Mouse (Mus musculus): ENCODE data around the gene Myo9a.

DNA sequence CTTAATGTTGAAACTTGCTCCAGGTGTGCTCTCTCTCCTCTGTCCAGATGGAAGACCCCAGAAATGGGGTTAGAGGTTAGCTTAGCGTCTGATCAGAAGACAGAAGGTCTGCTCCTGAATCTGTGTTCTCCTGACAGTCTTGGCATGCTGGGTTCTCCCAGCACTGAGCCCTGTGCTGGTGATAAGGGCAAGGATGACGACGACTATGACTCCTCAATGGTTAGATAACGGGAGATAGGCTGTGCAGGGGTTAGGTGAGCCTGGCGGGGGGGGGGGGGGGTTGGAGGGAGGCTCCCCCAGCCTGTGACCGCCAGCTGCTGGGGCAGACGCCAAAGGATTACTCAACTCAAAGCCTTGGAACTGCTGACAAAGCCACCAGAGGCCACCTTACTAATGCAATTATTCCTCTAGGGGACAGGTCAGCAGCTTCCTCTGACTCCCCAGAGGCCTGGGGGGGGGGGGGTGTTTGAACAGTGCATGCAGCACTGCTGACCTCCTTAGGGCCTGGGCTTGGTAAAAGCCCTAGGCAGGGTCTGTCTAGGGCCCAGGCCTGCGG, 201.9 kb downstream of the Myo9a start:
- TF ChIP-seq CTCF (IDR thresholded peaks at IDR 0.05; ENCODE audit: low read depth, low read length) = no peak
- TF ChIP-seq TAL1 (conservative IDR thresholded peaks at IDR 0.05; ENCODE audit: low read depth, low read length) = no peak
- TF ChIP-seq GATA1 (IDR thresholded peaks at IDR 0.05; ENCODE audit: borderline replicate concordance, low read length) = no peak
